Mouse (Mus musculus) embryonic fibroblast, embryonic 13.5 days (primary cell): Measurements from ENCODE around the gene Slbp.

Experiments
- CTCF ChIP-seq: IDR thresholded peaks from 2 replicates; pipeline ENCODE4 v1.5.1; 2011; ENCODE audit warnings: mild to moderate bottlenecking, control low read depth, low read length, moderate library complexity, borderline replicate concordance; ENCODE audit not compliant: insufficient read depth
- POLR2A ChIP-seq: IDR thresholded peaks from 2 replicates; pipeline ENCODE4 v1.6.1; 2011; ENCODE audit warnings: low read depth, mild to moderate bottlenecking, control low read depth, low read length, moderate library complexity

- TF ChIP-seq CTCF (no peak), POLR2A (no peak)
These were observed 6.3 kb upstream of the Slbp start for GRCm38 (mm10) chr5:33658664-33659050.
